Mouse (Mus musculus) kidney, postnatal 4 days (tissue): ENCODE results near the gene Trim41.
A peak's percentile ranks its signal among the peaks of the same experiment; 100 is the strongest.

Experiments used
- DNase-seq, 2 experiments: peaks; one replicate each; pipeline ENCODE4 v3.0.0; 2021; ENCODE audit warnings: mixed read lengths in 2 of 2

Trim41 gene

DNA sequence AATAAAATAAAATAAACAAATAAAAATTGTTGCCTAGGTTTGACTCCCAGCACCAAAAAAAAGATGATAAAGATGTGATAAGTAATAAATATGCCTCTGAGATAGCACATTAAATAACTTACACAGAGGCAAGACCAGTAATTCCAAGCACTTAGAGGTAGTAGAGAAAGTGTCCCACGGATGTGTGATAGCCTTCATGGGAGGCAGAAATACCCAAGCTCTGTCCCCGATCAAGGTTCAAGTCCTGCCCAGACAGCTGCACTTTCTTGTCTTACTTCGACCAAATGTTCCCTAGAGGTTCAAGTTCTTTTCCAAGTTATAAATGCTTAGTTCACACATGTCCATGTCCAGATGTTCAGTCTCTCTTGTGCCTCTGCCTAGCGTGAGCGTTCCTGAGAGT, 27.9 kb downstream of the Trim41 start:
- no peak for DNase-seq

DNA sequence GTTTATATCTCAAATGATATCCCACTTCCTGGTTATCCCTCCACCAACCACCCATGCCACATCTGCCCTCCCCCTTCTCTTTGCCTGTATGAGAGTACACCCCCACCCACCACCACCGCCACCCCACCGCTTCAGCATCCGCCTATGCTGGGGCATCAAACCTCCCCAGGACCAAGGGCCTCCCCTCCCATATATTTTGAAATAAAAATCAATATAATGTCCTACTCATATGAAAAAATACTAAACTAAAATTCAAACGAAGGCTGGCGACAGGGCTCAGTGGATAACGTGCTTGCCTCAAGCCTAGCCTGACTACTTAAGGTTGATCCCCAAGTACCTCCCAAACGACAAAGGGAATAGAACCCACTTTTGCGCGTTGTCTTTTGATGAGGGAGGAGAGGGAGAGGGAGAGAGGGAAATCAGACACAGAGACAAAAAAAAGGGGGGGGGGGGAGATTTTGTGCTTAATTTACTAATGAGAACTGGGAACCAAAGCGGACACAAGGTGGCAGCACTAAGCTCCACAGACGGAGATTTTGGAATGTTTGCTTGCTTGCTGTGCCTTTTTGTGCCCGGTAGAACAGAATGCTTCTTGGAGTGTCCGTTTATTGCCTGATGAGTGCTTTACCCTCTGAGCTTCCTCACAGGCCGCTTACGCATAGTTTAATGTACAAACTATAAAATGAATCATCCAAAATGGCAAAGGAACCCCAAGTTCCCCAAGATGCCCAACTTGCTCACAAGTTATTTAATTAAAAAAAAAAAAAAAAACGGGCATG, 28.7 kb downstream of the Trim41 start:
- peak; percentile 89 to 91 for DNase-seq

GRCm38 (mm10) chr11:48787455-48788211, 29.5 kb downstream of the Trim41 start:
- peak; percentile 39 to 66 for DNase-seq

DNA sequence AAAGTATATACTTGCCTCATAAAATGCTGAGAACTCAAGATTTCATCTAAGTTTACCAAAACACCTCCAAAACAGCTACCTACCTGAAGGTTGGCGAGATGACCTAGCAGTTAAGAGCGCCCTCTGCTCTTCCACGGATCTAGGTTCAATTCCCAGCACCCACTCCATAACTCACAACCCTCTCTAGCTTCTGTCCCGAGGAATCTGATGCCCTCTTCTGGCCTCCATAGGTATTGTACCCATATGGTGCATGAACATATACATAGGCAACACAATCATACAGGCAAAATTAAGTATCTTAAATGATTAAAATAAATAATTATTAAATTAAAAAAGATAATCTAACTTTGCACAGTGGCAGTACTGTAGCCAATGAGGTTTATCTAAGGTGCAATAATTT, 34.9 kb downstream of the Trim41 start:
- DNase-seq = no peak

GRCm38 (mm10) chr11:48779450-48779849, 37.7 kb downstream of the Trim41 start:
- peak; percentile 36 to 50 for DNase-seq

GRCm38 (mm10) chr11:48777303-48777702, 39.9 kb downstream of the Trim41 start:
- DNase-seq = no peak

GRCm38 (mm10) chr11:48776664-48777063, 40.5 kb downstream of the Trim41 start:
- no peak for DNase-seq

- DNase-seq = peak; percentile 71 to 80
These were observed 41.7 kb downstream of the Trim41 start for GRCm38 (mm10) chr11:48775483-48775882.

DNA sequence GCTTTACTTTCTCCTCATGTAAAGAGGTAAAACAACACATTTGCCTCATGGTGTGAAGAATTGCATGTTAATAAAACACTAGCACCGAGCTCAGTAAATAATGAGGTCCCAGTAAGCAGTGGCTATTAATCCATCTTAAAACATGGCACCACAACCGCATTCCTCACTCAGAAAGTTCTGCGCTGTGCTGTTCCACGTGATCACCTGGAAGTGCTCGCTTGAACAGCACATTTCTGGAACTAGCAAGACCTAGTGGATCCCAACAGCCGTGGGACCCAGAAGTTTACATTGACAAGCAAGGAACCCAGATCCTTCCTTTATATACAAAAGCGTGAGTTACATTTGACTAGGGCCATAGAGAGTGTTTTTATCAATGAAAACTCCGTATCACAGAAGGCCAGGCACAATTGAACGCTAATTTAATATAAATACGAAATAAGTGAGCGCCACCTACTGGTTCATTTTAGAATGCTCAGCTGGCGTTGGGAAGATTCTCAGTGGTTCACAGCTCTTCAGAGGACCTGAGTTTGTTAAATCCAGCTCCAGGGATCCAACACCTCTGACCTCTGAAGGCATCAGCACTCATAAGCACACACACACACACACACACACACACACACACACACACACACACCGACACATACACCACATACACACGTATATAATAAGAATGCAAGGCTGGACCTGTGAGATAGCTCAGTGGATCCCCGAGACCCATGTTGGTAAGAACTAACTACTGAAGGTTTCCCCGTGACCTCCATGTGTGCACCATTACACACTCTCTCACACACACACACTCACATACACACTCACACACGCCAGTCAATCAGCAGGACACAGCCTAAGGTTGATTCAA, 42.5 kb downstream of the Trim41 start:
- DNase-seq = peak; percentile 72 to 73

GRCm38 (mm10) chr11:48771691-48772090, 45.5 kb downstream of the Trim41 start:
- DNase-seq = peak; percentile 52 to 58

- DNase-seq = no peak
These were observed 49.8 kb downstream of the Trim41 start for GRCm38 (mm10) chr11:48767195-48767876.

DNA sequence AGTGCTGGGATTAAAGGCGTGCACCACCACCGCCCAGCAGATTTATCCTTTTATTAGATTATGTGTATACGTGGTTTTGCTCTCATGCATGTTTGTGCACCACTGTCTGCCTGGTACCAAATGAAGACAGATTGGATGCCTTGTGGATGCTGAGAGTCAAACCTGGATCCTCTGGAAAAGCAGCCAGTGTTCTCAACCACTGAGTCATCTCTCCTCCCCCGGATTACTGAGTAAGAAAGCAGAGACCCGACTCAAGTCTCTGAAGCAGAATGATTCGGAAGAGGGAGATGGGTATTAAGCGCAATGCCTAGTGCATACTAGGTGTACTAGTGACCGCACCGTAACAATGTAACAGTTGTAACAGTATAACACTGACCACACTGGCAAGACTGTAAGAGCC, 53.0 kb downstream of the Trim41 start:
- DNase-seq = no peak

GRCm38 (mm10) chr11:48759021-48759420, 58.1 kb downstream of the Trim41 start:
- DNase-seq = no peak
